Mouse (Mus musculus): ENCODE measurements at regions not wholly inside any gene's neighbourhood (a gene's known extent, or its start where the extent isn't known, plus 50 kb on each side); places are given as distances from the start of the nearest gene placed in this dataset.

DNA sequence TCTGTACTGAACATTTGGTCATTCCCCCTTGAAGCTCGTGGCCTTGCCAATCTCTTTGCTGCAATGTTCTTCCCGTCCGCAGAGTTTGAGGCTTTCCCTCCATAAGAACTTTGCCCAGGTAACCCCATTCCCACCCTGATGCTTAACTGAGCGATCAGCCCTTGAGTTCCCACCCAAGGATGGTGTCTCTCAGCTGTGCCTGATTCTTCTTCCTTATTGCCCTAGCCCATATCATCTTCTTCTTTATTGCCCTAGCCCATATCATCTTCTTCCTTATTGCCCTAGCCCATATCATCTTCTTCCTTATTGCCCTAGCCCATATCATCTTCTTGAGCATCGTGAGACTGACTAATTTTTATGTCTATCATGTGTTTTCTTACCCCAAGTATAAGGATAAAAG is 324.4 kb downstream of the Cbln4 start:
- H3K4me3 ChIP-seq (ENCODE audit: low read depth, low read length), result no peak overlapping the region
- H3K27ac ChIP-seq (ENCODE audit: low read depth, low read length), result no peak overlapping the region
- no peaks in the 10 kb centered on the region for H3K36me3 ChIP-seq (ENCODE audit: control insufficient read depth, insufficient read depth, low read length)
- no peak for DNase-seq (ENCODE audit: low spot score)
- H3K4me1 ChIP-seq (replicated peaks; ENCODE audit: control insufficient read depth, insufficient read depth, low read length), result no peaks in the 10 kb centered on the region
- H3K4me2 ChIP-seq (replicated peaks; ENCODE audit: low read depth, low read length), result no peak overlapping the region
- no peaks in the 10 kb centered on the region for H3K9me3 ChIP-seq (ENCODE audit: control insufficient read depth, low read length)
- no peaks in the 10 kb centered on the region for H3K27me3 ChIP-seq (ENCODE audit: control insufficient read depth, insufficient read depth, low read length)
- no peak overlapping the region for H3K9ac ChIP-seq (ENCODE audit: low read depth, low read length)
- no peak for ATAC-seq (ENCODE audit: low FRiP score)
- 93% methylated on average over 5 of the region's 5 CpGs for WGBS

DNA sequence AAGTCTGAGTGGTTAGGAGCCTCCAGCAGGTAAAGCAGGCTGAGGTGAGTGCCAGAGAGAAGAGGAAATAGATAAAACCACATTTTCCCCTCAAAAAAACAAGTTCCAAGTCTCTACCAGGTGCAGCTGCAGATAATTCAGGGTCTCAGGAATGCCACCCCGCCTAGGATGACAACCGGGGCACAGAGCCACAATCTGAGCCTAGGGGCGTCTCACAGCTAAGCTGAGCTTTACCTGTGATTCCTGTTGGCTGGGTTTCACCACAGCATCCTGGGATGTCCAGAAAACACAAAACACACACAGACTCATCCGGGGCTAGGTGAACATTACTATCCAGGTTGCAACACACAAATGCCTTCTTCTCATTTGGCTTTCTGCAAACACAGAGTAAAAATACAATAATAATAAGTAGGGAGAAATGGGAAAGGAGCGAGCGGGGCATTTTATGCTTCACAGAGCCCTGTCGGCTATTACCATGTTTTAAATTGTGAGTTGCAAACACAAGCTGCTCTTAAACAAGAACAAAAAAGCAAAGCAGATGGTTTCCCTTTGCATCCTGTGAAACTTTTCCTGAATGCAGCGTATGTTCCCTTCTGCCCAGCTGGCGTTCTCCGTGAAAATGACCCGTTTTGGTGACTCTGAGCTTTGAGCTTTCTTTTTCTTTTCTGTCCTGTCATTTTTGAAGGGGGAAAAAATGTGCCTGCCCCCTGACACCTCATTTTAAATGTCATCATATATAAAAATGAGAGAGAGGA is 330.3 kb downstream of the Cbln4 start:
- Histone ChIP-seq H3K9ac (ENCODE audit: low read depth, low read length) (no peak overlapping the region), H3K9me3 (ENCODE audit: control insufficient read depth, low read length) (no peaks in the 10 kb centered on the region), H3K4me1 (replicated peaks; ENCODE audit: control insufficient read depth, insufficient read depth, low read length) (no peaks in the 10 kb centered on the region), H3K36me3 (ENCODE audit: control insufficient read depth, insufficient read depth, low read length) (no peaks in the 10 kb centered on the region), H3K27ac (ENCODE audit: low read depth, low read length) (no peak overlapping the region), H3K4me3 (ENCODE audit: low read depth, low read length) (no peak overlapping the region), H3K4me2 (replicated peaks; ENCODE audit: low read depth, low read length) (no peak overlapping the region), H3K27me3 (ENCODE audit: control insufficient read depth, insufficient read depth, low read length) (no peaks in the 10 kb centered on the region)
- no peak for DNase-seq (ENCODE audit: low spot score)
- no peak for ATAC-seq (ENCODE audit: low FRiP score)
- 70% methylated on average over 11 of the region's 11 CpGs for WGBS

DNA sequence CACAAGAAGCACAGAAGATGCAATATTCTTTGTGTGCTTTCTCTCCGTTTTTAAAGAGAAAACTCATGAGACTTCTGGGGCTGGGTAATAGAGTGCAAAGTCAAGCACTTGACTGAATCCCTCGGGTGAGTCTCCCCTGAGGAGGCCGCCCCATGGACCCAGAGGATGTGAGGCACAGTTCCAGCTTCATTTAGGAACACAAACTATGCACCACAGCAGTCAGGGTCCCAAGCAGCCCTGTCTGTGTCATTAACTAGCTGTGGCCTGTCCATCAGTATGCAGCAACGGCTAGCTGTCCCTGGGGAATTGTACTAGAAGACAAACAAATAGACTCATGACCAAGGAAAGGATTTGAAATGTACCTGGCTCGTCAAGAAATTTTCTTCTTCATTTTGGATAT is 349.7 kb downstream of the Cbln4 start:
- WGBS, result 79% methylated on average over 5 of the region's 5 CpGs
- DNase-seq (ENCODE audit: low spot score) (no peak), ATAC-seq (ENCODE audit: low FRiP score) (no peak)
- Histone ChIP-seq H3K36me3 (ENCODE audit: control insufficient read depth, insufficient read depth, low read length) (no peaks in the 10 kb centered on the region), H3K27me3 (ENCODE audit: control insufficient read depth, insufficient read depth, low read length) (no peaks in the 10 kb centered on the region), H3K27ac (ENCODE audit: low read depth, low read length) (no peak overlapping the region), H3K9ac (ENCODE audit: low read depth, low read length) (no peak overlapping the region), H3K9me3 (ENCODE audit: control insufficient read depth, low read length) (no peaks in the 10 kb centered on the region), H3K4me3 (ENCODE audit: low read depth, low read length) (no peak overlapping the region), H3K4me1 (replicated peaks; ENCODE audit: control insufficient read depth, insufficient read depth, low read length) (no peaks in the 10 kb centered on the region), H3K4me2 (replicated peaks; ENCODE audit: low read depth, low read length) (no peak overlapping the region)

DNA sequence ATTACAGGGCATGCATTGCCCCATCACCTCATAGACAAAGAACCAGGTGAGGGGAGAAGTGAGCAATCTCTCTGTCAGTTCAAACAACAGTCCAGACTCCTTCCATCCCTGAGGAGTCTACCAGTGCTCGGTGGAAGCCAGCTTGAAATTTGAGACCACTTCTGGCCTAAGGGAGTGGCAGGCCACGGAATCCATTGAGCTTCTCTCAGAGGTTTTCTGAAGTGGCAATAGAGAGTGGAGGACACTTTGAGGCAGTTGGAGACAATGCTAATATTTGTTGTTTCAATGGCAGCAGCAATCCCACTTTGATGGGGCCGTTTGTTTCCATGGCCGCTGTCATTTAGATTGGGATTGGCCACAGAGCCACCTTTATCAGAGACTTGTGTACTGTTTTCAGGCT is 352.5 kb downstream of the Cbln4 start:
- no peak overlapping the region for H3K27ac ChIP-seq (ENCODE audit: low read depth, low read length)
- ATAC-seq (ENCODE audit: low FRiP score) (no peak), DNase-seq (ENCODE audit: low spot score) (no peak)
- H3K9ac ChIP-seq (ENCODE audit: low read depth, low read length), result no peak overlapping the region
- H3K36me3 ChIP-seq (ENCODE audit: control insufficient read depth, insufficient read depth, low read length), result no peaks in the 10 kb centered on the region
- H3K27me3 ChIP-seq (ENCODE audit: control insufficient read depth, insufficient read depth, low read length), result no peaks in the 10 kb centered on the region
- WGBS, result 38% methylated on average over 4 of the region's 4 CpGs
- H3K9me3 ChIP-seq (ENCODE audit: control insufficient read depth, low read length), result no peaks in the 10 kb centered on the region
- no peak overlapping the region for H3K4me2 ChIP-seq (replicated peaks; ENCODE audit: low read depth, low read length)
- no peaks in the 10 kb centered on the region for H3K4me1 ChIP-seq (replicated peaks; ENCODE audit: control insufficient read depth, insufficient read depth, low read length)
- no peak overlapping the region for H3K4me3 ChIP-seq (ENCODE audit: low read depth, low read length)

DNA sequence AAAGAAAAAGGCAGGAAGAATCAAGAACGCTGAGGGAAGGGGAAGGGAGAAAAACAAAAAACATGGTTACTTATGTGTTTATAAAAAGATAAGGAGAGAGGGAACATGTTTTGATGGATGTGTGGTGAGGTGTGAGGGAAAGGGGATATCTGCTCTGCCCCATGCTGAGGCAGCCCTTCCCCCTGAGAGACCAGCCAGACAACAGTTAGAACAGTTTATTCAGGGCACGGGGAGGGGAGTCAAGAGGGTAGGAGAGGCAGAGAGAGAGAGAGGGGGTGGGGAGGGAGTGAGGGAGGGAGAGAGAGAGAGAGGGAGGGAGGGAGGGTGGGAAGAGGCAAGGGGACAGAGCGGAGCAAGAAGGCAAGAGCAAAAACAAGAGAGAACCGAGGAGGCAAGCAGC is 354.2 kb downstream of the Cbln4 start:
- DNase-seq (ENCODE audit: low spot score) (no peak), ATAC-seq (ENCODE audit: low FRiP score) (no peak)
- H3K4me1 ChIP-seq (replicated peaks; ENCODE audit: control insufficient read depth, insufficient read depth, low read length), result no peaks in the 10 kb centered on the region
- 33% methylated on average over 4 of the region's 4 CpGs for WGBS
- no peaks in the 10 kb centered on the region for H3K36me3 ChIP-seq (ENCODE audit: control insufficient read depth, insufficient read depth, low read length)
- H3K27ac ChIP-seq (ENCODE audit: low read depth, low read length), result no peak overlapping the region
- no peak overlapping the region for H3K4me2 ChIP-seq (replicated peaks; ENCODE audit: low read depth, low read length)
- H3K27me3 ChIP-seq (ENCODE audit: control insufficient read depth, insufficient read depth, low read length), result no peaks in the 10 kb centered on the region
- no peak overlapping the region for H3K9ac ChIP-seq (ENCODE audit: low read depth, low read length)
- no peak overlapping the region for H3K4me3 ChIP-seq (ENCODE audit: low read depth, low read length)
- no peaks in the 10 kb centered on the region for H3K9me3 ChIP-seq (ENCODE audit: control insufficient read depth, low read length)

DNA sequence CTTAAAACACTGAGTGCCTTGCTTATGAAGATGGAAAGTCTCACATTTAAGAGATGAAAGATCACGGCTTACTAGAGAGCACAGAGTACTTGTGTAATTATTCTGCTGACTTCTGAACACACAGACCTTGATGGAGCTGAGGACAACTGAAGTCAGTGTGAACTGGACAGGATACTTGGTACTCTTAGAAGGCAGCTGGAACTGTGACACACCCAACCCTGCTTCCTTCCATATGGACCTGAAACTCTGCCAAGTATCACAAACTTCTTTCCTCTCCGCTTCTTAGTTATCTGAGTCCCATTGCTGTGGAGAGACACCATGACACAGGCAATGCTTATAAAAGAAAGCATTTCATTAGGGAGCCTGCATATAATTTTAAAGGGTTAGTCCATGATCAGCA is 365.3 kb downstream of the Cbln4 start:
- ATAC-seq (ENCODE audit: low FRiP score), result no peak
- WGBS, result 91% methylated on average over 2 of the region's 2 CpGs

DNA sequence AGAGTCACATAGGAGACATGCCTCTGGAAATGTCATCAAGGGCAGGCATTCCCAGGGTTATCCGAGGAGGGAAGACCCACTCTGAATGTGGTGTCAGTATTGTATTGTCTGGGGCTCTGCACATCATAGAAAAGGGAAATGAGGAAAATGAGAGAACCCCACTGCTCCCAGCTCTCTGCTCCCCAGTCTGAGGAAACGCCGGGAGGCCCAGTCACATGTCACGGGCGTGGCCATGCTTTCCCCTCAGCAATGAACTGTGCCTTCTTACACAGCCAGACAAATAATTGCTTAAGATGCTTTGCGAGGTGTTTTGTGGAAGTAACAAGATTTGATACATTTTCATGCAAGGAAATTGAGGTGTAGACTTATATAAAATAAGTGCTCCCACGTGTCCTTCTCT is 366.1 kb downstream of the Cbln4 start:
- Histone ChIP-seq H3K9me3 (ENCODE audit: control insufficient read depth, low read length) (no peaks in the 10 kb centered on the region), H3K4me2 (replicated peaks; ENCODE audit: low read depth, low read length) (no peak overlapping the region), H3K27me3 (ENCODE audit: control insufficient read depth, insufficient read depth, low read length) (no peaks in the 10 kb centered on the region), H3K4me1 (replicated peaks; ENCODE audit: control insufficient read depth, insufficient read depth, low read length) (no peaks in the 10 kb centered on the region), H3K4me3 (ENCODE audit: low read depth, low read length) (no peak overlapping the region), H3K36me3 (ENCODE audit: control insufficient read depth, insufficient read depth, low read length) (no peaks in the 10 kb centered on the region), H3K27ac (ENCODE audit: low read depth, low read length) (no peak overlapping the region), H3K9ac (ENCODE audit: low read depth, low read length) (no peak overlapping the region)
- no peak for ATAC-seq (ENCODE audit: low FRiP score)
- 90% methylated on average over 7 of the region's 7 CpGs for WGBS
- DNase-seq (ENCODE audit: low spot score), result no peak

More for the DNA sequence above, 365.3 kb downstream of the Cbln4 start:
- Histone ChIP-seq H3K4me2 (replicated peaks; ENCODE audit: low read depth, low read length) (no peak overlapping the region), H3K9me3 (ENCODE audit: control insufficient read depth, low read length) (no peaks in the 10 kb centered on the region), H3K9ac (ENCODE audit: low read depth, low read length) (no peak overlapping the region), H3K36me3 (ENCODE audit: control insufficient read depth, insufficient read depth, low read length) (no peaks in the 10 kb centered on the region), H3K27ac (ENCODE audit: low read depth, low read length) (no peak overlapping the region), H3K4me3 (ENCODE audit: low read depth, low read length) (no peak overlapping the region), H3K4me1 (replicated peaks; ENCODE audit: control insufficient read depth, insufficient read depth, low read length) (no peaks in the 10 kb centered on the region), H3K27me3 (ENCODE audit: control insufficient read depth, insufficient read depth, low read length) (no peaks in the 10 kb centered on the region)
- no peak for DNase-seq (ENCODE audit: low spot score)

DNA sequence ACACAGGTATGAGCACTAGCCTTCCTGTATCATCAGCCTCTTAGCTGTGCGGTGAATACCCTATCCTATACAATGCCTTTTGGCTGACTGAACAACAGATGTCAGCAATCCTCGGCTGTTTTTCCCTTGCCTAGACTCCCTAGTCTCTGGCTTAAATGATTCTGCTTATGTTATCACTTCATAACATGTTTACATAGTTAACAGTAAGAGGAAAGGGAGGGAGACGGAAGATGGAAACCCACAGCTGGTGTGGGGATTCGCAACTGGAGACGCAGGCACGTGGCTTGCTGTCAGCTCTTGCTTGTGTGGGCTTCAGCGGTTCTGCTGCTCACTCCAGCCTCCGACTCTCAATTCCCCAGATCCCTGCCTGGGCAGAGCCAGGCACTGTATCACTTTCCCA is 367.2 kb downstream of the Cbln4 start:
- Histone ChIP-seq H3K27me3 (ENCODE audit: control insufficient read depth, insufficient read depth, low read length) (no peaks in the 10 kb centered on the region), H3K27ac (ENCODE audit: low read depth, low read length) (no peak overlapping the region), H3K36me3 (ENCODE audit: control insufficient read depth, insufficient read depth, low read length) (no peaks in the 10 kb centered on the region), H3K4me1 (replicated peaks; ENCODE audit: control insufficient read depth, insufficient read depth, low read length) (no peaks in the 10 kb centered on the region), H3K9me3 (ENCODE audit: control insufficient read depth, low read length) (no peaks in the 10 kb centered on the region), H3K4me3 (ENCODE audit: low read depth, low read length) (no peak overlapping the region), H3K9ac (ENCODE audit: low read depth, low read length) (no peak overlapping the region), H3K4me2 (replicated peaks; ENCODE audit: low read depth, low read length) (no peak overlapping the region)
- 68% methylated on average over 8 of the region's 8 CpGs for WGBS
- DNase-seq (ENCODE audit: low spot score) (no peak), ATAC-seq (ENCODE audit: low FRiP score) (no peak)

DNA sequence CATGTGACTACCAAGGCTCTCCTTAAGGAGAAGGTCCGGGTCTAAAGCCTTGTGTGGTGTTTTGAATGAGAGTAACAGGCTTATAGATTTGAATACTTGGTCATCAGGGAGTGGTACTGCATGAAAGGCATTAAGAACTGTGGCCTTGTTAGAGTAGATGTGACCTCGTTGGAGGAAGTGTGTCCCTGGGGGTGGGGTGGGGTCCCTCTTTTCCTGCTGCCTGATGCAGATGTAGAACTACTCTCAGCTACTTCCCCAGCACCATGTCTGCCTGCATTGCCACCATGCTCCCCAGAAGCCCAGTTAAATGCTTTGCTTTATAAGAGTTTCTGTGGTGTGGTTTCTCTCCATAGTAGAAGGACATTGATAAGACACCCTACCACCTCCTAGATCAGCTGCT is 367.9 kb downstream of the Cbln4 start:
- Histone ChIP-seq H3K9me3 (ENCODE audit: control insufficient read depth, low read length) (no peaks in the 10 kb centered on the region), H3K9ac (ENCODE audit: low read depth, low read length) (no peak overlapping the region), H3K36me3 (ENCODE audit: control insufficient read depth, insufficient read depth, low read length) (no peaks in the 10 kb centered on the region), H3K27me3 (ENCODE audit: control insufficient read depth, insufficient read depth, low read length) (no peaks in the 10 kb centered on the region), H3K4me1 (replicated peaks; ENCODE audit: control insufficient read depth, insufficient read depth, low read length) (no peaks in the 10 kb centered on the region), H3K4me3 (ENCODE audit: low read depth, low read length) (no peak overlapping the region), H3K4me2 (replicated peaks; ENCODE audit: low read depth, low read length) (no peak overlapping the region), H3K27ac (ENCODE audit: low read depth, low read length) (no peak overlapping the region)
- ATAC-seq (ENCODE audit: low FRiP score), result no peak
- no peak for DNase-seq (ENCODE audit: low spot score)
- WGBS, result 78% methylated on average over 2 of the region's 2 CpGs
